Mouse (Mus musculus) effector memory CD4-positive, alpha-beta T cell, adult 7 months (primary cell): ENCODE data around the gene Zup1. TPM values are rescaled to one million over a fixed set of nuclear protein-coding genes. Genes with fewer than 3 reads are reported as not detected.

Experiments used
- polyA plus RNA-seq: library from polyadenylated mRNA; unstranded; fragments of 100-300 nt; shearing (Covaris generic); gene quantifications from one replicate; pipeline ENCODE4 v1.2.1, GENCODE M21; 2017

Gene Zup1
- 45.8 TPM for polyA plus RNA-seq

DNA sequence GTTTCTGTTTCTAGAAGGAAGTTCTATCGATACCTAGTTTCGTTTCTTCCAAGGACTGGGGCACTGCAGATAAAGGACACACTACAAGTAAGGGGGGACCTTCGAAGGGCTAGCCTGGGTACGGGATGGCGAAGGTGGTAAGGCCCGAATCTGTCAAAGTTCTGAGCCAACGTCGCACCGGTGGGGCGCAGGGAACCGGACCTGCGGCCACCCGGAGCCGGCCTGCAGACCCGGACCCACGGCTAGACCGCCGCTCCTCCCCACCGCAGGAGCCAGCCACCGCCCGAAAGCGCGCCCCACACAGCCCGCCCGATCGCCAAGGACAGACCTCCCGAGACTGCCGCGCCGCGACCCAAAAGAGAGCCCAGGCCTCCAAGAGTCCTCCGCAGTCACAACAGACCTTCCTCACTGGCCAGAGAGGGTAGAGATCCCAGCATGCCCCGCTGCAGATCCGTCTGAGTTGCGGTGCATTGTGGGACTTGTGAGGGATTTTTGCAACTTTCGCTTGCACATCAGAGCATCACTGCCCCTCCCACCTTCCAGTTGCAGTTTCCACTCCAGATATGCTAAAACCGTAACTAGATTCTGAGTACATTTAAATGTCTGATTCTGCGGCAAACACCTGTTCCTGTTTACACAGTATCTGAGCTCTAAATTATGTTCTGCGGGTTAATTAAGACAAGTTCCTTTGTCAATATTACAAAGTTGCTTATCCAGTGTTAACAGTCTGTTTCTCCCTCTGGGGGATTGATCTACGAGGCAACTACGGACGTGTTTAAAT lies at the start of gene Zup1:
TSS of gene Zup1 (minus strand) at position 467 of the 781 bp plus-strand sequence.

DNA sequence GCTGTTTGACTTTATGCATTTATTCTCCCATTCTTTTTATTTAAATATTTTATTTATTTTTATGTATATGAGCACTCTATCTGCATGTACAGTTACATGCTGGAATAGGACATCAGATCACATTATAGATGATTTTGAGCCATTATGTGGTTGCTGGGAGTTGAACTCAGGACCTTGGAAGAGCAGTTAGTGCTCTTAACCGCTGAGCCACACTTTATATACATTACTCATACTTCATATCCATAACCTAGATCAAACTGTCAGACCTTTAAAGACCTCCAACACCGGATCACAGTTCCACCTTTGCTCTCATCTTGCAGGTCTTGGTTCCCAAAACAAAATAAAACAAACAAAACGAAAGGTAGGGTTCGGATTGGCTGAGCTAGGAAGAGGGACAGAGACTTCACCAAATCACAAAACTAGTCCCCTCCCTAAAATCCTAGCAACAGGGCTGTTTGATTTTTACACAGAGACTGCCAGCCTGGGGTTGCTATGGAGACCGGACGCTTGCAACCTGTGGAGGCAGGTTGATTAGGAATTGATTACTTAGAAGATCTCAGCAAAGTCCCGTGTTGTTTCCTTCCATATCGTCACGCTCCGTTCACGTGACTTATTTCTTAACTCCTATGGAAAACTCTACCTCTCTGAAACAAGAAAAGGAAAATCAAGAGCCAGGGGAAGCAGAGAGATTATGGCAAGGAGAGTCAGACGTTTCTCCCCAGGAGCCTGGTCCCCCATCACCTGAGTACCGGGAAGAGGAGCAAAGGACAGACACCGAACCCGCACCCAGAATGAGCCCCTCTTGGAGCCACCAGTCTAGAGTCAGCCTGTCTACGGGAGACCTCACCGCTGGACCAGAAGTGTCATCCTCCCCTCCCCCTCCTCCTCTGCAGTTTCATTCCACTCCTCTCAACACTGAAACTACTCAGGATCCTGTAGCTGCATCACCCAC lies 46.3 kb downstream of the Zup1 start, which contains the start of gene Rsph4a:
TSS of gene Rsph4a (plus strand) at position 582 of the 952 bp plus-strand sequence.

Other genes starting within 250 kb of the Zup1 start
- not detected for gene Sult3a2, start 164.6 kb downstream of the Zup1 start, polyA plus RNA-seq
- not detected for gene Sult3a1, start 93.5 kb downstream of the Zup1 start, polyA plus RNA-seq
- not detected for gene Rsph4a, start 46.2 kb downstream of the Zup1 start, polyA plus RNA-seq
- gene Rwdd1, start 68.4 kb upstream of the Zup1 start, polyA plus RNA-seq = 110 TPM
- gene Trappc3l, start 86.3 kb upstream of the Zup1 start, polyA plus RNA-seq = not detected
- not detected for gene Calhm4, start 93.0 kb upstream of the Zup1 start, polyA plus RNA-seq
- gene Calhm5, start 145.2 kb upstream of the Zup1 start, polyA plus RNA-seq = not detected
- 15.4 TPM for gene Calhm6, start 176.7 kb upstream of the Zup1 start, polyA plus RNA-seq